Mouse (Mus musculus): ENCODE measurements around the gene Dll3. TPM values are rescaled to one million over a fixed set of nuclear protein-coding genes. Genes with fewer than 3 reads are reported as not detected.
A peak's percentile ranks its signal among the peaks of the same experiment; 100 is the strongest.

Gene Dll3
- polyA plus RNA-seq, 1 experiment, result 0.02 TPM

DNA sequence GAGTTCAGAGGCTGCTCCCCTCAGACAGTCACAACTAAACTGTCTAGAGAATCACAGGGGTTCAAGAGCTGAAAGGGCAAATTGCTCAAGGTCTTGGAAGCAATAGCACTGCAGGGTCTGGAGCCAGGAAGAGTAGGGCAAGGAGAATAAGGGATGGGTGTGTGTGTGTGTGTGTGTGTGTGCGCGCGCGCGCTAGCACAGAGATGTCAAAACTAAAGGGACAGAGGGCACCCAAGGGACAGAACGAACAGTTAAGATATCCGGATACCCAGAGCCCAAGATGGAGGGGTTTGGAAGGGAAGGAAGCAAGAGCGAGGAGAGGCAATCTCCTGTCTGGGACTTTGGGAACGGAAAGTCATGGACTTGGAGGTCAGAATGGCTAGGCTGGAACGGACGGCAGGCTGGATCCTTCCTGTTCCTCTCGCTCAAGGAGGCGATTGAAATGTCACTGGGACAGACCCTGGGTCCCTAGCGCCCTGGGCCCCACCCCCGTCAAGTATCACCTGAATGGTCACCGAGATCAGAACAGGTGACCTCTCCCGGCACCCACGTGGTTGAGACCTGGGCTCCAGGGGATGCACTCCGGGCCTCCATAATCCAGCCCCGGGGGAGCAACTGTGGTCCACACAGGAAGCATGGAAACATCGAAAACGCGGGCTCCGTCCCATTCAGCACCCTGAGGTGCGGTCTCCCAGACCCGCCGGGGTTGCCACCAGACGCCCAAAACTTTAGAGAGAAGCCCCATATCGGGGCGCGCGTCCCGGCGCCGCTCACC, 9.3 kb upstream of the Dll3 start:
- Histone ChIP-seq H3K4me3 (peak overlapping the region; percentile 72), H3K36me3 (ENCODE audit: control insufficient read depth, insufficient read depth) (no peaks in the 10 kb centered on the region), H3K27me3 (ENCODE audit: control insufficient read depth, insufficient read depth, insufficient read length) (no peaks in the 10 kb centered on the region), H3K4me2 (ENCODE audit: low read depth) (peak overlapping the region; percentile 82), H3K79me2 (ENCODE audit: control insufficient read depth, insufficient read depth) (peaks cover 8% of the 10 kb centered on the region), H3ac (ENCODE audit: control insufficient read depth, insufficient read length) (peak overlapping the region; percentile 95)
- TF ChIP-seq REST (IDR thresholded peaks at IDR 0.05; ENCODE audit: insufficient read depth, insufficient read length) (no peak), MYOD1 (IDR thresholded peaks at IDR 0.05; ENCODE audit: control insufficient read depth in 1 of 3, insufficient read length in 2 of 3, low read depth in 2 of 3) (no peak), CEBPB (IDR thresholded peaks at IDR 0.05; ENCODE audit: insufficient read depth, poor library complexity, severe bottlenecking) (no peak), MAX (IDR thresholded peaks at IDR 0.05; ENCODE audit: low read depth) (no peak), POLR2A (IDR thresholded peaks at IDR 0.05; ENCODE audit: insufficient read length, low read depth) (no peak), USF1 (IDR thresholded peaks at IDR 0.05; ENCODE audit: low read depth) (no peak), TCF3 (IDR thresholded peaks at IDR 0.05; ENCODE audit: insufficient read length, low read depth) (no peak), MYOG (IDR thresholded peaks at IDR 0.05; ENCODE audit: control insufficient read depth in 1 of 3, insufficient read depth in 1 of 3, insufficient read length in 2 of 3, low read depth in 2 of 3) (no peak), SRF (IDR thresholded peaks at IDR 0.05; ENCODE audit: control insufficient read depth, insufficient read length, low read depth) (no peak), POLR2AphosphoS2 (IDR thresholded peaks at IDR 0.05; ENCODE audit: insufficient read length, low read depth) (no peak), TCF12 (IDR thresholded peaks at IDR 0.05; ENCODE audit: insufficient read depth, poor library complexity, severe bottlenecking) (no peak), E2F4 (IDR thresholded peaks at IDR 0.05; ENCODE audit: insufficient read depth) (no peak)

DNA sequence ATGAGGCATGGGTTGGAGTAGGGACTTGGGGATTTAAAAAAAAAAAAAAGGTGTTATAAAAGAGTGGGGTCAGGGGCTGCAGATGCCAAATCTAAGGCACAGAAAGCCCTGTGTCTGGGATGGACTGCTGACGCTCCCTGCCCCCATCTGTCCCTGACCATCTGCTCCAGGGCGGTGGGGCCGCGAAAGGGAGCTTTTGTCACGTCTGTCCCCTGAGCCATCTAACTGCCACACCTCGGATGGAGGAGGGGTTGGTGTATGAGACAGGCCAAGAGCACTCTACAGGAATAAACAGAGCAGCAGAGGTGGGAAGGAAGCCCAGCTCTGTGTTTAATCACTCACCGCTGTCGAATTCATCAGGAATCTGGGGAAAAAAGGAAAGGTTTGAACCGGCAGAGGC, 7.7 kb upstream of the Dll3 start:
- H3K4me3 ChIP-seq, result no peak overlapping the region
- no peaks in the 10 kb centered on the region for H3K27me3 ChIP-seq (ENCODE audit: control insufficient read depth, insufficient read depth, insufficient read length)
- H3K79me2 ChIP-seq (ENCODE audit: control insufficient read depth, insufficient read depth), result peaks cover 8% of the 10 kb centered on the region
- no peak for TF ChIP-seq SRF (IDR thresholded peaks at IDR 0.05; ENCODE audit: control insufficient read depth, insufficient read length, low read depth)
- no peak for TF ChIP-seq USF1 (IDR thresholded peaks at IDR 0.05; ENCODE audit: low read depth)
- no peaks in the 10 kb centered on the region for H3K36me3 ChIP-seq (ENCODE audit: control insufficient read depth, insufficient read depth)
- H3K4me2 ChIP-seq (ENCODE audit: low read depth), result no peak overlapping the region
- no peak overlapping the region for H3ac ChIP-seq (ENCODE audit: control insufficient read depth, insufficient read length)

DNA sequence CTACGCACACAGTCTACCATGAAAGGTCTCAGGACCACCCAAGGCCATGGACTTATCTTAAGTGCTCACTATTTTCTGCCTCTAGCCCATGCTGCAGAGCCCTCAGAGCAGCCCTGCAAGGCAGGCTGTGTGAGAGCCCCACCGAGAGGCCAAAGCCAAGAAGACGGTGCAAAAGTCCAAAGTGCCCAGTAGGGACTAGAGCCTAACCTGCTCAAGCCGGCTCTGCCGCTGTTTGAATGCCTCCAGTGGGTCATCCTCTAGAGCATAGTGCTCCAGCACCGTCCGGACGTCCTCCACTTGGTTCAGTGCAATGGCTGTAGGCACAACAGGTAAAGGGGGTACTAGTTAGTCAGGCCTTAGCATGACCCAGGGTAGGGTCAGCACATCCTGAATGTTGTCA, 4.2 kb upstream of the Dll3 start:
- TF ChIP-seq CEBPB (IDR thresholded peaks at IDR 0.05; ENCODE audit: insufficient read depth, poor library complexity, severe bottlenecking), result no peak
- TF ChIP-seq MYOD1 (IDR thresholded peaks at IDR 0.05; ENCODE audit: control insufficient read depth in 1 of 3, insufficient read length in 2 of 3, low read depth in 2 of 3), result no peak
- TF ChIP-seq POLR2AphosphoS2 (IDR thresholded peaks at IDR 0.05; ENCODE audit: insufficient read length, low read depth), result no peak
- TF ChIP-seq REST (IDR thresholded peaks at IDR 0.05; ENCODE audit: insufficient read depth, insufficient read length), result no peak
- no peak for TF ChIP-seq SRF (IDR thresholded peaks at IDR 0.05; ENCODE audit: control insufficient read depth, insufficient read length, low read depth)
- TF ChIP-seq TCF12 (IDR thresholded peaks at IDR 0.05; ENCODE audit: insufficient read depth, poor library complexity, severe bottlenecking), result no peak
- no peak for TF ChIP-seq POLR2A (IDR thresholded peaks at IDR 0.05; ENCODE audit: insufficient read length, low read depth)
- TF ChIP-seq MAX (IDR thresholded peaks at IDR 0.05; ENCODE audit: low read depth), result no peak
- no peak for TF ChIP-seq USF1 (IDR thresholded peaks at IDR 0.05; ENCODE audit: low read depth)
- no peak for TF ChIP-seq TCF3 (IDR thresholded peaks at IDR 0.05; ENCODE audit: insufficient read length, low read depth)
- no peak for TF ChIP-seq MYOG (IDR thresholded peaks at IDR 0.05; ENCODE audit: control insufficient read depth in 1 of 3, insufficient read depth in 1 of 3, insufficient read length in 2 of 3, low read depth in 2 of 3)
- TF ChIP-seq E2F4 (IDR thresholded peaks at IDR 0.05; ENCODE audit: insufficient read depth), result no peak
- Histone ChIP-seq H3K36me3 (ENCODE audit: control insufficient read depth, insufficient read depth) (no peaks in the 10 kb centered on the region), H3K4me3 (no peak overlapping the region)

GRCm38 (mm10) chr7:28305641-28306040, 3.6 kb upstream of the Dll3 start:
- peaks cover 4% of the 10 kb centered on the region for H3K27me3 ChIP-seq (ENCODE audit: control insufficient read depth, insufficient read depth, insufficient read length)

More for the DNA sequence above, 4.2 kb upstream of the Dll3 start:
- H3ac ChIP-seq (ENCODE audit: control insufficient read depth, insufficient read length), result no peak overlapping the region
- no peak overlapping the region for H3K4me2 ChIP-seq (ENCODE audit: low read depth)
- peaks cover 3% of the 10 kb centered on the region for H3K27me3 ChIP-seq (ENCODE audit: control insufficient read depth, insufficient read depth, insufficient read length)
- H3K79me2 ChIP-seq (ENCODE audit: control insufficient read depth, insufficient read depth), result peaks cover 4% of the 10 kb centered on the region

More at GRCm38 (mm10) chr7:28305641-28306040, 3.6 kb upstream of the Dll3 start:
- Histone ChIP-seq H3K79me2 (ENCODE audit: control insufficient read depth, insufficient read depth) (no peaks in the 10 kb centered on the region), H3ac (ENCODE audit: control insufficient read depth, insufficient read length) (no peak overlapping the region), H3K36me3 (ENCODE audit: control insufficient read depth, insufficient read depth) (no peaks in the 10 kb centered on the region), H3K4me2 (ENCODE audit: low read depth) (no peak overlapping the region), H3K4me3 (no peak overlapping the region)
- TF ChIP-seq REST (IDR thresholded peaks at IDR 0.05; ENCODE audit: insufficient read depth, insufficient read length) (no peak), MYOG (IDR thresholded peaks at IDR 0.05; ENCODE audit: control insufficient read depth in 1 of 3, insufficient read depth in 1 of 3, insufficient read length in 2 of 3, low read depth in 2 of 3) (no peak), MYOD1 (IDR thresholded peaks at IDR 0.05; ENCODE audit: control insufficient read depth in 1 of 3, insufficient read length in 2 of 3, low read depth in 2 of 3) (no peak), MAX (IDR thresholded peaks at IDR 0.05; ENCODE audit: low read depth) (no peak)

All from myocyte (in vitro differentiated cells).